Mouse (Mus musculus): ENCODE results near the gene Polrmt. TPM values are rescaled to one million over a fixed set of nuclear protein-coding genes. Genes with fewer than 3 reads are reported as not detected.

Gene Polrmt
- polyA plus RNA-seq (2016; fragmentation: Nextera tagmentation; extraction: Ambion mirVana): 45.3 and 46.3 TPM in 2 replicates

GRCm38 (mm10) chr10:79745898-79746773 is at the start of gene Polrmt:
Gene Polrmt, minus strand, starts transcription at chr10:79746581.
- 3% methylated on average over 38 of the region's 38 CpGs for WGBS

GRCm38 (mm10) chr10:79795905-79796304 is 49.5 kb upstream of the Polrmt start:
- Histone ChIP-seq H3K4me3 (no peak overlapping the region), H3K27ac (replicated peaks) (no peak overlapping the region), H3K36me3 (no peaks in the 10 kb centered on the region; the same call in 1 of the 2 replicates), H3K9ac (replicated peaks) (no peak overlapping the region), H3K27me3 (no peaks in the 10 kb centered on the region), H3K4me2 (replicated peaks) (no peak overlapping the region), H3K4me1 (peaks cover 44% of the 10 kb centered on the region), H3K9me3 (no peaks in the 10 kb centered on the region)
- ATAC-seq (ENCODE audit: low FRiP score, low read depth): no peak
- WGBS: 99% methylated on average over 3 of the region's 3 CpGs

More at GRCm38 (mm10) chr10:79745898-79746773, at the start of gene Polrmt:
- peak; percentile 97 for ATAC-seq (ENCODE audit: low FRiP score, low read depth)
- Histone ChIP-seq H3K4me1 (peaks cover 11% of the 10 kb centered on the region), H3K4me3 (peak within 1 kb of the TSS; percentile 62), H3K36me3 (peaks cover 34% of the 10 kb centered on the region), H3K27ac (replicated peaks) (no peak within 1 kb of the TSS), H3K9ac (replicated peaks) (peak within 1 kb of the TSS; percentile 48), H3K9me3 (no peaks in the 10 kb centered on the region), H3K4me2 (replicated peaks) (peak within 1 kb of the TSS; percentile 74), H3K27me3 (0 out of 2 replicates have a peak, but pooled peaks cover 5% of the 10 kb centered on the region)

GRCm38 (mm10) chr10:79794491-79794931 is 48.1 kb upstream of the Polrmt start:
- no peaks in the 10 kb centered on the region for H3K27me3 ChIP-seq
- 3% methylated on average over 10 of the region's 10 CpGs for WGBS
- H3K4me3 ChIP-seq: peak overlapping the region; percentile 82

GRCm38 (mm10) chr10:79793738-79794490 is 47.5 kb upstream of the Polrmt start:
- peak; percentile 58 for ATAC-seq (ENCODE audit: low FRiP score, low read depth)
- peak overlapping the region; percentile 82 for H3K4me3 ChIP-seq
- no peaks in the 10 kb centered on the region for H3K27me3 ChIP-seq
- H3K9me3 ChIP-seq: no peaks in the 10 kb centered on the region
- peak overlapping the region; percentile 68 for H3K4me2 ChIP-seq (replicated peaks)
- H3K4me1 ChIP-seq: peaks cover 37% of the 10 kb centered on the region
- H3K9ac ChIP-seq (replicated peaks): peak overlapping the region; percentile 94
- H3K36me3 ChIP-seq: no peaks in the 10 kb centered on the region; the same call in 1 of the 2 replicates
- under 1% methylated on average over 38 of the region's 38 CpGs for WGBS
- H3K27ac ChIP-seq (replicated peaks): peak overlapping the region; percentile 87

More at GRCm38 (mm10) chr10:79794491-79794931, 48.1 kb upstream of the Polrmt start:
- H3K9ac ChIP-seq (replicated peaks): peak overlapping the region; percentile 94
- ATAC-seq (ENCODE audit: low FRiP score, low read depth): peak; percentile 50
- H3K4me2 ChIP-seq (replicated peaks): peak overlapping the region; percentile 68
- H3K4me1 ChIP-seq: peaks cover 37% of the 10 kb centered on the region
- no peaks in the 10 kb centered on the region for H3K9me3 ChIP-seq
- peak overlapping the region; percentile 87 for H3K27ac ChIP-seq (replicated peaks)
- H3K36me3 ChIP-seq: no peaks in the 10 kb centered on the region; the same call in 1 of the 2 replicates

- H3K27me3 ChIP-seq: no peaks in the 10 kb centered on the region
- peak within 1 kb of the TSS; percentile 68 for H3K4me2 ChIP-seq (replicated peaks)
- peaks cover 34% of the 10 kb centered on the region for H3K4me1 ChIP-seq
- H3K9ac ChIP-seq (replicated peaks): peak within 1 kb of the TSS; percentile 94
- ATAC-seq (ENCODE audit: low FRiP score, low read depth): peak; percentile 61
- no peaks in the 10 kb centered on the region for H3K9me3 ChIP-seq
- peak within 1 kb of the TSS; percentile 87 for H3K27ac ChIP-seq (replicated peaks)
- H3K4me3 ChIP-seq: peak within 1 kb of the TSS; percentile 82
- 5% methylated on average over 48 of the region's 51 CpGs for whole genome bisulfite sequencing
- H3K36me3 ChIP-seq: no peaks in the 10 kb centered on the region; the same call in 1 of the 2 replicates
Observed at GRCm38 (mm10) chr10:79793051-79793737, 46.8 kb upstream of the Polrmt start, which contains the start of gene Palm. Gene Palm, plus strand, starts transcription at chr10:79793572.

GRCm38 (mm10) chr10:79792339-79793040 is 46.1 kb upstream of the Polrmt start:
- ATAC-seq (ENCODE audit: low FRiP score, low read depth): no peak
- H3K4me1 ChIP-seq: peaks cover 27% of the 10 kb centered on the region
- WGBS: 83% methylated on average over 5 of the region's 5 CpGs
- no peak overlapping the region for H3K9ac ChIP-seq (replicated peaks)
- no peak overlapping the region for H3K27ac ChIP-seq (replicated peaks)
- no peaks in the 10 kb centered on the region; the same call in 1 of the 2 replicates for H3K36me3 ChIP-seq
- no peaks in the 10 kb centered on the region for H3K9me3 ChIP-seq
- H3K4me3 ChIP-seq: no peak overlapping the region
- H3K27me3 ChIP-seq: no peaks in the 10 kb centered on the region
- H3K4me2 ChIP-seq (replicated peaks): no peak overlapping the region

- no peak for ATAC-seq (ENCODE audit: low FRiP score, low read depth)
- Histone ChIP-seq H3K9ac (replicated peaks) (no peak within 1 kb of the TSS), H3K4me3 (no peak within 1 kb of the TSS), H3K27ac (replicated peaks) (no peak within 1 kb of the TSS), H3K4me2 (replicated peaks) (no peak within 1 kb of the TSS), H3K4me1 (peaks cover 17% of the 10 kb centered on the region), H3K9me3 (no peaks in the 10 kb centered on the region), H3K36me3 (no peaks in the 10 kb centered on the region; the same call in 1 of the 2 replicates), H3K27me3 (no peaks in the 10 kb centered on the region)
- 85% methylated on average over 4 of the region's 4 CpGs for WGBS
Observed at GRCm38 (mm10) chr10:79790861-79791260, 44.5 kb upstream of the Polrmt start, which contains the start of gene Prss57. Gene Prss57, minus strand, starts transcription at chr10:79790961.

- Histone ChIP-seq H3K27me3 (peaks cover 7% of the 10 kb centered on the region), H3K27ac (replicated peaks) (no peak overlapping the region), H3K36me3 (no peaks in the 10 kb centered on the region), H3K4me1 (peaks cover 9% of the 10 kb centered on the region), H3K9me3 (no peaks in the 10 kb centered on the region), H3K9ac (replicated peaks) (no peak overlapping the region), H3K4me2 (replicated peaks) (no peak overlapping the region), H3K4me3 (no peak overlapping the region)
- ATAC-seq (ENCODE audit: low FRiP score, low read depth): no peak
- 63% methylated on average over 2 of the region's 2 CpGs for WGBS
Observed at GRCm38 (mm10) chr10:79789581-79789980, 43.2 kb upstream of the Polrmt start.

GRCm38 (mm10) chr10:79788386-79789158 is 42.2 kb upstream of the Polrmt start:
- ATAC-seq (ENCODE audit: low FRiP score, low read depth): no peak
- 0 out of 2 replicates have a peak, but pooled peaks cover 4% of the 10 kb centered on the region for H3K4me1 ChIP-seq
- no peak overlapping the region for H3K4me2 ChIP-seq (replicated peaks)
- WGBS: 35% methylated on average over 7 of the region's 7 CpGs
- H3K4me3 ChIP-seq: no peak overlapping the region
- no peak overlapping the region for H3K9ac ChIP-seq (replicated peaks)
- peaks cover 13% of the 10 kb centered on the region for H3K27me3 ChIP-seq
- H3K36me3 ChIP-seq: no peaks in the 10 kb centered on the region
- no peak overlapping the region for H3K27ac ChIP-seq (replicated peaks)
- H3K9me3 ChIP-seq: no peaks in the 10 kb centered on the region

All from midbrain, embryonic 12.5 days (tissue).